Mouse (Mus musculus) spleen, adult 18-20 months (tissue): ENCODE measurements around the gene Clip1.

ENCODE experiments used
- DNase-seq, 2 experiments: peaks; one replicate each; pipeline ENCODE4 v3.0.0; 2022; ENCODE audit warnings: mixed read lengths in 2 of 2

Clip1 gene

DNA sequence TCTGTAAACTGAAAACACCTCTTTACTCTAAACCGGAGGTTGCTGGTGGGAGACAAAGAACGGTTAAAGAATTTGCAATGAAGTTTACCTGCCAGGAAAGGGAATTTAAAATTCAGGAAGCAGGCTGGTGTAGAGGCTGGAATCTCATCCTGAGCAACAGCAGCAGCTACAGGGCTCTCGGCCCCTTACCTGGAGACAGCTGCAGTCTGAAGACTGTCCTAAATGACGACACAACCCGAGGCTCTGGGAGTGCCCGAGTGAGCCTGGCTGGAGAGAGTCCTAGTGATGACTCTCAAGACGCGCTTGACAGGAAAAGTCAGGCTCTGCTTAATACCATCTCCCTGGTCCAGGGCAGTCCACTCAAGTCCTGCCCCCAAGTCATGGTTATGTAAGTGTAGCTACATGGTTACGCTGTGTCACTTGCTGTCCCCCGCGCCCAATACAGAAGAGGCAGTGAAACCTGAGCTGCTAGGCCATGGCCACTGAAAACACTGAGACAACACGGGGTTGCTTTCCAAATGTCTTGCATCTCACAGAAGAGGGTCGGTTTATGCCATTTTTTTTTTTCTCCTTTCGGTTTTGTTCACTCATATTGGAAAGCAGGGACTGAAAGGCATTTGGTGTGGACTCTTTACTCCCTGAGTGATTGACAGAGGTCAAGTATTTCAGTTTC lies 13.5 kb downstream of the Clip1 start:
- peak in 1 of 2 experiments; percentile 18 for DNase-seq

DNA sequence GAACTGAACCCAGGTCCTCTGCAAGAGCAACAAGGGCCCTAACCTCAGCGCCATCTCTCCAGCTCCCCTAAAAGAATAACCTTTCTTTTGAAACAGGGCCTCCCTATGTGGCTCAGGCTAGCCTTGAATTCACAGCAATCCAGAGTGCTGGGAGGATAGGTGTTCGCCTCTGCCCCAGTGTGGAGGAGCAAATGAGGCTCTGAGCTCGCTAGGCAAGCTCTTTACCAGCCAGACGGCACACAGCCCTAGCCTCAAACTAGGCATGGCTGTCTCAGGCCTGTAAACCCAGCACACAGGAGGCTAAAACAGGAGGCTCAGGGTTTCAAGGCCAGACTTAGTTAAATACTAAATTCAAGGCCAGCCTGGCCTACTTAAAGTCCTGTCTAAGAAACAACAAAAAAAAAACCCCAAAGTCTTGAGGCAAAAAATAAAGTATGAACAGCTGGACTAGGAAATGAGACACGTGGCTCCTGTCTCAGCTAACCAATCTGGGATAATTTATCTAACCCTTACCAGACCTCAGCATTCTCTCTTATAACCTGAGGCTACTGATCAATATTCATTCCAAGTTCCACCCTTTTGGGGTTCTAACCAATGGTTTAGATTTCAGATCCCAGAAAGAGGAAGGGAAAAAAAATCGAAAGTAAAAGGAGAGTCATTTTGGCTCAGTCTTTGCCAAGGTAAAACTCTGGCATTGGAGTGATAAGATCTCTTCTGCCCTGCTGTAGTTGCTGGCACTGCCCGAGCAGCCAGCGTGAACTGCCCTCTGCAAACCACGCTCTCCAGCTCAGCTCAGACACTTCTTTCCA lies 14.2 kb downstream of the Clip1 start:
- DNase-seq: no peak

GRCm38 (mm10) chr5:123667915-123668314 lies 16.5 kb downstream of the Clip1 start:
- no peak for DNase-seq

DNA sequence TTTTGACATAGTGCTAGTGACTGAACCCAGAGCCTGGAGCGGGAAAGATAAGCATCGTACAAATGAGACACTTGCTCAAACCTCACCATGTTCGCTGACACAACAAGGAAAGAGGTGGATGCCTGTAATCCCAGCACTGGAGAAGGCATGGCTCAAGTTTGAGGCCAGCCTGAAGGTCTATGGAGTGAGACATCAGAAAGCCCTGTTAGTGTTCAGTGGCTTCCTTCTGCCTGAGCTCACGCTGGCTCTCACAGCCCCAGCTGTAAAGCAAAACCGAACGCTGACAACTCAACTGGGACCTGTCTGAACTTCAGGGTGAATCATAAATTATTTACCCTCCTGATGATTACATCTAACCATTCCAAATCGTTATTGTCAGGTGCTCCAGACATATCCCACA lies 18.5 kb downstream of the Clip1 start:
- DNase-seq: no peak

- no peak for DNase-seq
These were observed 20.1 kb downstream of the Clip1 start for GRCm38 (mm10) chr5:123664329-123664728.

- no peak for DNase-seq
These were observed 22.4 kb downstream of the Clip1 start for GRCm38 (mm10) chr5:123662059-123662458.

- no peak for DNase-seq
These were observed 22.8 kb downstream of the Clip1 start for GRCm38 (mm10) chr5:123661602-123662001.

DNA sequence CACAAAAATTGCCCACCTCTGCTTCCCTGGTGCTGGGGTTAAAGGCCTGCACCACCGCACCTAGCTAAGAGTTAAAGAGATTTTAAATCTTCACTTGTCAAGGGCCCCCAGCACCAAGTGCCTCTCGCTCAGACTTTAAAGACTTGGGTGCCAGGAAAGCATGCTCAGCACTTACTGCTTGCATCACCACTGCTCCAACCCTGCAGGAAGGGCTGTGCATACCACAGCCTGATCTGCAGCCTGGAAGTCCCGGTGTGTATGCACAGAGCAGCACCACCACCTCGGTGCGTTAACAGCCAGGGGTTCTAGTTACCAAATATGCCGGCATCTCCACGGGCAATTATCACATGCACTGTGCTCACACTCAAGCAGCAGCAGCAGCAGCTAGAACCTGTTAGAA lies 26.8 kb downstream of the Clip1 start:
- DNase-seq: no peak

- DNase-seq: no peak
These were observed 29.5 kb downstream of the Clip1 start for GRCm38 (mm10) chr5:123654937-123655336.

DNA sequence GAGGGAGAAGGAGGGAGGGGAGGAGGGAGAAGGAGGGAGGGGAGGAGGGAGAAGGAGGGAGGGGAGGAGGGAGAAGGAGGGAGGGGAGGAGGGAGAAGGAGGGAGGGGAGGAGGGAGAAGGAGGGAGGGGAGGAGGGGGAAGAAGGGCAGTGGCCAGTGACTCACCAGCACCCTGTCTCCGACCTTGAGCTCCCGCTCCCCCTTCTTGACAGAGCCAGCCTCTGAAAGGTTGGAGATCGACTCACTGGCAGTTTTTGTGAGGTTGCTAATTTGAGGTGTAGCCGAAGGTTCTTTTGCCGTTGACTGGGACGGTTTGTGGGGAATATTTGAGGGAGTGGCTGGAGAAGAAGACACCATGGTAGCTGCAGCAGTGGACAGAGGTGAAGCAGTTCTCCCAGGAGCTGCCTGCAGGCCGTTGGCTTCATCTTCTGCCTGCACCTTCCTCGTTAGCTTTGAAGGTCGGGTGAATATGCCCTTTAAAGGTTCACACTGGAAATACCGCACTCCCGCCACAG lies 31.1 kb downstream of the Clip1 start:
- DNase-seq: no peak

GRCm38 (mm10) chr5:123650825-123651224 lies 33.6 kb downstream of the Clip1 start:
- DNase-seq: no peak

- DNase-seq: no peak
These were observed 42.0 kb downstream of the Clip1 start for GRCm38 (mm10) chr5:123642401-123642800.

DNA sequence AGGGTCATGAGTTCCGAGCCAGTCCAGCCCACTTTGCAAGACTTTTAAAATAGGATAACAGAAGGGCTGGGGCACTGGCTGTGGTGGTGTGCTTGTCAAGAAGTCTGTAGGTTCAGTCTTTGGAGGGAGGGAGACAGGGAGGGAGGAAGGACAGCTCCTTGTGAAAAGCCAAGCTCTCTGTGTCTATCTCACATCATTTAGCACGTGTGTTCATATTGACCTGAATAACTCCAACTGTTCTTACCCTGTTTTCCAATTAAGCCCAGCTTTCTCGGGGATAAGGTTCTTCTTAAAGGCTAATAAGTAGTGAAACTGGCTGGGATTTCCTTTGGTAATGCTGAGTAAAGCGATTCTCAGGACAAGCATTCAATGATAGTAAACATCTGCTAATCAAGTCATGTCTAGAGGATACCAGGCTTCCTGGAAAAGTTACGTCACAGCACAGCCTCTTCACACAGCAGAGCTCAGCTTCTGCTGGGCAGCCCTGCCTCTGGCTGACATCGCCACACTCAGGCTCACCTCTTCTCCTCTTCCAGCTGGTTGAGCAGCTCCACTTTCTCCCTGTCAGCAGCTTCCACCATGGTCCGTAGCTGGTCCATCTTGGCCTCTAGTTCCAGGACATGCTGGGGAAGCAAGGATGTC lies 43.0 kb downstream of the Clip1 start:
- no peak for DNase-seq

- DNase-seq: no peak
These were observed 44.2 kb downstream of the Clip1 start for GRCm38 (mm10) chr5:123640181-123640580.

- no peak for DNase-seq
These were observed 53.2 kb downstream of the Clip1 start for GRCm38 (mm10) chr5:123631210-123631609.

- DNase-seq: peak in 1 of 2 experiments; percentile 43
These were observed 57.8 kb downstream of the Clip1 start for GRCm38 (mm10) chr5:123626631-123627030.

DNA sequence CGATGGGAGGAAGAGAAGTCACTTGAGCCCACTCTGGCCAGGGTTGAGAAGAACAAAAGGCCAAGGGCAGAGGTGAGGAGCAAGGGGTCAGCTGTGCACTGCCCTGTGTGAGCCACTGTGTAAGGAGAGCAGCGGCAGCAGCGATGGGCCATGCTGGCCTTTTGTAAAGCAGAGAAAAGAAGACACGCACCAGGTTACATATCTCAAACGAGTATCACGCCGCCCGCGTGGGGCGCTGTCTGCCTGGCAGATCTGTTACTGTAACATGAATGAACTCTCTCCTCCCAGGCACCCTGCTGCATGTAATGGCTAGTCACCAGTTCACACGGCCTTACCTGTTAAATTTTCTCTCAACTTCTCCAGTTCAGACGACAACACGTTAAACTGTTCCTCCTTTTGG lies 62.0 kb downstream of the Clip1 start:
- DNase-seq: no peak

DNA sequence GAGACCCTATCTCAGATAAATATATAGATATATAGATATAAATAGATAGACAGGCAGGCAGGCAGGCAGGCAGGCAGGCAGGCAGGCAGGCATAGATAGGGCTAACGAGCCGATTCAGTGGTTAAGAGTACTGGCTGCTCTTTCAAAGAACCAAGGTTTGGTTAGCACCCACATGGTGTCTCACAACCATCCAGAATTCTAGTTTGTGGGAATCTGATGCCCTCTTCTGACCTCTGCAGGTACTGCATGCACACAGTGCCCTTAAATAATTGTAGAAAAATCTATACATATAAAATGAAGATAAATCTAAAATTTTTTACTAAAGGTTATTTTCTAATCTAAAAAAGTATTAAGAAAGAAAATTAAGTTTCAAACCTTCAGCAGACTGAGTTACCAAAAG lies 65.9 kb downstream of the Clip1 start:
- DNase-seq: peak in 1 of 2 experiments; percentile 37

DNA sequence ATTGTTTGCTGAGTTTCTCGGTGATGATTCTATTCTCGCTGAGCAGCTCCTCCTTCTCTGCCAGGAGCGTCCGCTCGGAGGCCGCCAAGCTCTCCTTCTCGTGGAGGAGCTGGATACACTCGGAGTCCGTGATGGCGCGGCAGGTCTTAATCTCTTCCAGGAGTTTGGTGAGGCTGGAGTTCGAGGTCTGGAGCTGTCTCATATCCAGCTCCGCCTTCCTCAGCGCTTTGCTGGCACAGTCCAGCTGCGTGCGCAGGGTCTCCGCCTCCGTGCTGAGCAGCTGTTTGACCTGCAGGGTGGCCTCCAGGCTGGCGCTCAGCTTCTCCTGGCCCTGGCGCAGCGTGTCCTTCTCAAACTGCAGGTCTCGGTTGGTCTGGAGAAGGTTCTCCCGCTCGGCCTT lies 70.2 kb downstream of the Clip1 start:
- DNase-seq: no peak

DNA sequence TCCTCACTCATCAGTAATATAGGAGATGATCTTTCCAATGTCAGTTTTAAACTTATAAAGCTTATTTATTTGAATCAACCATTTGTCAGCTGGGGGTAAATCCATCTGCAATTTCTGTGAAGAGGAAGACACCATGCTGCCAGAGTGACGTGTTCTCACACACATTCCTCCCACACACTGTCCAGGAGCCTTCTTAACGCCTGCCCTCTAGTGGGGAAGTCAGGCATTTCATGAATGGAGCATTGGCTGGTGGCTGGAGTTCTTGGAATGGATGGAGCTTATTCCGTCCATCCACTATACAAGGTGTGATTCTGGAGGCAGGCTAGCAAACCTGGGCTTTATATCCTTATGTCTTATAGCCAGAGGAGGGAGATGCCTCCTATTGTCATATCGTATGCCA lies 74.6 kb downstream of the Clip1 start:
- peak in 1 of 2 experiments; percentile 51 for DNase-seq

DNA sequence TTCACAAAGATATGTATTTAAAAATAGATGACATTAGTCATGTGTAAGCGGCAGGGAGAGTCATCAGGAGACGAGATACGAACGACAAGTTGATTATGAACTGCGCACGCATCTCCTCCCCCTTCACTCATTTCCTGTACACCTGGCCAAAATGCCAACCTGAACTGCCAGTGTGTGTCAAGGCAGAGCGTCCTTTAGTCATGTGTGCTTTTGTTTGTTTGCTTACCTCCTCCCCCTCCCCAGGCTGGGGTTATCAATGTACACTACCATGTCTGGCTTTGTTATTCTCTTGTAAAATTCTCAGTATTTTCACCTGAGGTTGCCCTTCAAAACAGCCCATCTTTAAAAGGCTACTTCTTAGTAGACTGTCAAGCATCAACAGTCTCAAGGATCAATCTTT lies 75.0 kb downstream of the Clip1 start:
- DNase-seq: no peak

GRCm38 (mm10) chr5:123607211-123607669 lies 77.2 kb downstream of the Clip1 start:
- DNase-seq: no peak

DNA sequence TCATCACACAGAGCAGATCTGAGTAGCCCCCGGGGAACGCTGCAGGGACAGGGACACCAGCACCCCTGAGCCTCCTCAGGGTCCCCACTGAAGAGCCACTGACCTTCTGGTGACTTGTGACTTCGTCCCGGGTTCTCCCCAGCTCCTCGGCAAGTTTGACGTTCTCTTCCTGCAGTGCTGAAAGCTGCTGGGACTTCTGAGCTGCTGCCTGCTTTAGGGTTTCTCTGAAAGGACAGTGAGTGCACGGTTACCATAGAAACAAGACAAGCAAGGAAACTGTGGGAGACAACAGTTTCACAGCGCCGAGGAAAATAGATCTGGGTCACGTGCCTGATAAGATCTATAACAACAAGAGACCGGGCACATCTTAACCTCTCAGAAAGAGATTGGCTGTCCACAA lies 80.9 kb downstream of the Clip1 start:
- DNase-seq: no peak

DNA sequence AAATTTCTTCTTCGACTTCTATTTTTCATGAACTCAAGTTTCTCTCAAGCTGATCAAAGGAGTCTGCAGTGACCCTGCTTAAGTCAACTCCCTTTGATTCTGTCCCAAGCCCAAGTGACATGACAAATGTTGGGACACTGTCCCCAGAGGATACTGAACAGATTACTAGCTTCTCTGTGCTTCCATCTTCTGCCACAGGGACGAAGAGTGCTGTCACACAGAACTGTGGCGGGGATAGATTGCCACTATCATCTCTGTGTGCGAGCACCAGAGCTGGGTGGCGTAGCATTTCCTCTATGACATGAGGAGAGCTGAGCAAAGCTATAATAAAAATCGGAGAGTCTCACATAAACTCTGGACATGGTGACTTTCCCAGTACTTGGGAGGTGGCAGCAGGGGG lies 82.2 kb downstream of the Clip1 start:
- DNase-seq: no peak
